In genomic region chr5:106561499-106561822, GRCm38 (mm10) we compare ENCODE assay signal across 8 mouse cellular contexts. TPM values are rescaled to one million over a fixed set of nuclear protein-coding genes. Genes with fewer than 3 reads are reported as not detected.
DNase-seq lines count a peak whose midpoint lies in the region; ATAC-seq and TF ChIP-seq lines count a peak whose summit lies in the region.

No protein-coding gene starts in this region.

- H3K36me3 ChIP-seq in lung, embryonic 14.5 days (ENCODE audit: insufficient read depth) = no peaks in the 10 kb centered on the region
- no peaks in the 10 kb centered on the region for H3K36me3 ChIP-seq in forebrain, embryonic 11.5 days (ENCODE audit: control insufficient read depth, insufficient read depth, low read length)
- no peaks in the 10 kb centered on the region for H3K36me3 ChIP-seq in intestine, embryonic 16.5 days (ENCODE audit: control insufficient read depth, insufficient read depth, low read length)
- H3K36me3 ChIP-seq in neural tube, embryonic 13.5 days = no peaks in the 10 kb centered on the region

- no peaks in the 10 kb centered on the region for H3K9me3 ChIP-seq in lung, embryonic 14.5 days (ENCODE audit: low read depth, low read length)
- no peaks in the 10 kb centered on the region for H3K9me3 ChIP-seq in forebrain, embryonic 11.5 days (ENCODE audit: control insufficient read depth, low read length)
- no peaks in the 10 kb centered on the region for H3K9me3 ChIP-seq in intestine, embryonic 16.5 days (ENCODE audit: control insufficient read depth, low read length)
- H3K9me3 ChIP-seq in neural tube, embryonic 13.5 days = no peaks in the 10 kb centered on the region

- peak overlapping the region; percentile 42; the same call in 1 of the 2 replicates for H3K4me2 ChIP-seq in lung, embryonic 14.5 days
- peak overlapping the region; percentile 57 for H3K4me2 ChIP-seq in forebrain, embryonic 11.5 days (ENCODE audit: low read depth, low read length, severe bottlenecking)
- peak overlapping the region; percentile 49 for H3K4me2 ChIP-seq in intestine, embryonic 16.5 days (ENCODE audit: low read depth, low read length)
- peak overlapping the region; percentile 61 for H3K4me2 ChIP-seq in neural tube, embryonic 13.5 days

- peaks cover 90% of the 10 kb centered on the region for H3K27me3 ChIP-seq in lung, embryonic 14.5 days (ENCODE audit: insufficient read depth, low read length)
- H3K27me3 ChIP-seq in forebrain, embryonic 11.5 days (ENCODE audit: control insufficient read depth, insufficient read depth, low read length) = peaks cover 87% of the 10 kb centered on the region
- H3K27me3 ChIP-seq in intestine, embryonic 16.5 days (replicated peaks; ENCODE audit: control insufficient read depth, insufficient read depth, low read length) = peaks cover 59% of the 10 kb centered on the region
- peaks cover 99% of the 10 kb centered on the region for H3K27me3 ChIP-seq in neural tube, embryonic 13.5 days

- no peak for TF ChIP-seq CTCF in lung, embryonic 14.5 days (IDR thresholded peaks at IDR 0.05; ENCODE audit: low read depth)

- DNase-seq in lung, embryonic 14.5 days = no peak
- no peak for DNase-seq in lung, adult 18-20 months
- no peak for DNase-seq in forebrain, embryonic 11.5 days (ENCODE audit: low spot score)
- no peak for DNase-seq in gastrocnemius, postnatal 36 days
- no peak for DNase-seq in lung, postnatal 36 days

- intact Hi-C loops in gastrocnemius, postnatal 36 days (cut with DNase I) = no loop called here

- H3K4me1 ChIP-seq in lung, embryonic 14.5 days (ENCODE audit: insufficient read depth) = no peaks in the 10 kb centered on the region
- peaks cover 27% of the 10 kb centered on the region for H3K4me1 ChIP-seq in forebrain, embryonic 11.5 days (replicated peaks; ENCODE audit: control insufficient read depth, insufficient read depth, low read length)
- H3K4me1 ChIP-seq in intestine, embryonic 16.5 days (ENCODE audit: control insufficient read depth, insufficient read depth, low read length) = peaks cover 6% of the 10 kb centered on the region; the same call in 1 of the 2 replicates
- H3K4me1 ChIP-seq in neural tube, embryonic 13.5 days (replicated peaks) = peaks cover 48% of the 10 kb centered on the region

- peak overlapping the region; percentile 20; the same call in 1 of the 2 replicates for H3K4me3 ChIP-seq in lung, embryonic 14.5 days (ENCODE audit: low read depth, low read length)
- H3K4me3 ChIP-seq in forebrain, embryonic 11.5 days (ENCODE audit: low read depth, low read length) = peak overlapping the region; percentile 21; the same call in 1 of the 2 replicates
- H3K4me3 ChIP-seq in intestine, embryonic 16.5 days (ENCODE audit: low read length) = peak overlapping the region; percentile 32
- H3K4me3 ChIP-seq in neural tube, embryonic 13.5 days = peak overlapping the region; percentile 29

- 13% methylated on average over 8 of the region's 8 CpGs for WGBS in lung, embryonic 14.5 days
- WGBS in forebrain, embryonic 11.5 days = 11% methylated on average over 8 of the region's 8 CpGs
- 7% methylated on average over 8 of the region's 8 CpGs for WGBS in intestine, embryonic 16.5 days
- WGBS in neural tube, embryonic 13.5 days = 11% methylated on average over 8 of the region's 8 CpGs

- H3K9ac ChIP-seq in lung, embryonic 14.5 days = no peak overlapping the region
- H3K9ac ChIP-seq in forebrain, embryonic 11.5 days (ENCODE audit: low read length) = no peak overlapping the region; the same call in 1 of the 2 replicates
- 0 out of 2 replicates have a peak overlapping the region, but pooled peaks have one; percentile 30 for H3K9ac ChIP-seq in intestine, embryonic 16.5 days (ENCODE audit: low read depth, low read length)
- peak overlapping the region; percentile 59 for H3K9ac ChIP-seq in neural tube, embryonic 13.5 days

- no peak overlapping the region for H3K27ac ChIP-seq in lung, embryonic 14.5 days (ENCODE audit: low read depth)
- H3K27ac ChIP-seq in forebrain, embryonic 11.5 days (ENCODE audit: low read depth, low read length) = no peak overlapping the region
- no peak overlapping the region for H3K27ac ChIP-seq in intestine, embryonic 16.5 days (ENCODE audit: low read length)
- peak overlapping the region; percentile 72 for H3K27ac ChIP-seq in neural tube, embryonic 13.5 days (replicated peaks)

- ATAC-seq in lung, embryonic 14.5 days (ENCODE audit: insufficient read depth) = no peak
- ATAC-seq in forebrain, embryonic 11.5 days (replicated peaks; ENCODE audit: low FRiP score) = no peak
- no peak for ATAC-seq in intestine, embryonic 16.5 days
- 0 out of 2 replicates have a peak, but pooled peaks have one; percentile 14 for ATAC-seq in neural tube, embryonic 13.5 days (ENCODE audit: low read depth)
- ATAC-seq in erythroblast, adult 5-6 weeks (replicated peaks; ENCODE audit: low FRiP score, poor library complexity, severe bottlenecking) = no peak

RNA-seq across cellular contexts. Expression of gene Gm17304, which starts 47.4 kb away (rescaled TPM):
- not detected in 2 replicates for polyA plus RNA-seq in lung, embryonic 14.5 days (2014; fragmentation: Nextera tagmentation; extraction: Ambion mirVana)
- polyA plus RNA-seq in forebrain, embryonic 11.5 days (2014; fragmentation: Nextera tagmentation; extraction: Ambion mirVana) = not detected in 2 replicates
- not detected in 2 replicates for polyA plus RNA-seq in intestine, embryonic 16.5 days (2015; fragmentation: Nextera tagmentation; extraction: Ambion mirVana)
- polyA plus RNA-seq in neural tube, embryonic 13.5 days (2015; fragmentation: Nextera tagmentation; extraction: Ambion mirVana) = not detected in 2 replicates
- not detected in 2 replicates for total RNA-seq in erythroblast, adult 5-6 weeks (2015; ENCODE audit: low replicate concordance)
- not detected in 2 replicates for total RNA-seq in erythroblast, adult 5-6 weeks (2017; ENCODE audit: low replicate concordance)
- total RNA-seq in gastrocnemius, postnatal 36 days (2021) = not detected

Comparison
In these comparisons a context has a peak if more than half of its experiments do, and no peak if none do; other contexts are left out.
1. H3K9ac ChIP-seq: peak in intestine, embryonic 16.5 days (single experiment) and neural tube, embryonic 13.5 days (single experiment); none in lung, embryonic 14.5 days (single experiment) and forebrain, embryonic 11.5 days (single experiment).
2. Peak in every context shown above with its lines, with median percentiles within 50 percentile points of each other: H3K4me2 ChIP-seq and H3K4me3 ChIP-seq.